Mouse (Mus musculus) megakaryocyte, embryonic 14.5 days (primary cell): ENCODE results near the gene Srgap3.

Experiments used
- FLI1 ChIP-seq: IDR thresholded peaks from 2 replicates; pipeline ENCODE4 v1.6.1; 2012; ENCODE audit warnings: low read length, inconsistent platforms, mixed read lengths
- GATA1 ChIP-seq: IDR thresholded peaks from 3 replicates; pipeline ENCODE4 v1.6.1; 2012; ENCODE audit warnings: mixed read lengths, low read length, inconsistent platforms, borderline replicate concordance

DNA sequence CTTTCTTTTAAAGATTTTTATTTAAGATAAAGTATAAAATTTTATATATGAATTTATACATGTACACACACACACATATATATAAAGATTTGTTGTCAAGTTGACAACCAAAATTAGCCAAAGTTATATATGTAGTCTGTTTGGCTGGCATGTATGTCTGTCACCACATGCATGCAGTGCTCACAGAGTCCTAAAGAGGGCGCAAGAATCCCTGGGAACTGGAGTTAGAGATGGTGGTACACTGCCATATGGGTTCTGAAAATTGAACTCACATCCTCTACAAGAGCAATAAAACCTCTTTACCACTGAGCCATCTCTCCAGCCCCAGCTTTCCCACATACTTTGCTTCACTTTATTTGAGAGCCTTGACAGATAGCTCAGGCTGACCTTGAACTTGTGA is 48.6 kb upstream of the Srgap3 start:
- TF ChIP-seq GATA1 (no peak), FLI1 (no peak)
